Mouse (Mus musculus) embryo, embryonic 10.5 days (tissue): ENCODE measurements at regions not wholly inside any gene's neighbourhood (a gene's known extent, or its start where the extent isn't known, plus 50 kb on each side); places are given as distances from the start of the nearest gene placed in this dataset.

Source experiments
- DNase-seq: peaks from one replicate; pipeline ENCODE4 v3.0.0-alpha.2; 2015; ENCODE audit warnings: low spot score

DNA sequence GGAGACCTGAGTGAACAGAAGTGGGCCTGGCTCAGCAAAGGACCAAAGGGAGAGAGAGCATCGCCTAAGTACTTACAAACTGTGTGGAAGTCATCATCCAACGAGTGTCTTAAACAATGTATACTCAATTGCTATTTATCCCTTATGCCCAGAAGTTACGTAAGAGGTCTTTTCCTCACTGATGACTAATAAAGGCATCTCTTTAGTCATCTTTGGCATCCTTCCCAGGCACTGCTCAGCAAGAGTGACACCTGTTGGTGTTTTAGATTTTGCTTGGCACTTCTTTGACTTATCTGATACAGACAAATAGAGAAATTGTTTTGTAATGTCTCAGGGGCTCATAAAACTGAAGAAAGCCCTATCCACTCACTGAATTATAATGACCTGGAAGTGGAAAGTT, 59.4 kb upstream of the Cenpw start:
- DNase-seq, result no peak

DNA sequence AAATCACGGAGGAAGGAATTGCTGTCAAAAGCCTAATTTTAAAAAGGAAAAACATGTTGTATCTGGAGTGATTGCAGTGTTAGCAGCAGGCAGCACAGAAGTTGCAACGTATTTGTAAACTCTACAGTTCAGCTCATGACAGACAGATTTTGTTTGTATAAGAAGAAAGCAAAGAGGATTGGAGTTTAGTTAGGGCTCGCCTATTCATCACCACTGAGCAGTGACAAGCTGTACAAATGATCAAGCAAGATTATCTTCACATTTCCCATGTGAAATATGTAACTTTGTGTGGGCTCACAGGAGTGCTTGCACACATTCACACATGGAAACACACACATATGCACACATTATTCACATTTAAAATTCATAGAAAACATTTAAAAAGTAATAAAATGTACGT, 57.5 kb upstream of the Cenpw start:
- no peak for DNase-seq
